Mouse (Mus musculus) c-Kit-positive CD71-positive TER-119-negative erythroid progenitor cells, embryonic 14.5 days (primary cell): ENCODE measurements around the gene Hnrnpul1.
A peak's percentile ranks its signal among the peaks of the same experiment; 100 is the strongest.
"Not testable (repeated sequence)": the region's sequence is repeated elsewhere in the genome, so short reads cannot be mapped to it uniquely, and the experiment has no call there.

Experiments
- DNase-seq: peaks from one replicate; pipeline ENCODE4 v3.0.0-alpha.2; 2013; ENCODE audit warnings: low read depth

Gene Hnrnpul1

GRCm38 (mm10) chr7:25780021-25780420, 25.5 kb upstream of the Hnrnpul1 start:
- no peak for DNase-seq

- DNase-seq = no peak
Measured at GRCm38 (mm10) chr7:25768229-25768628, 13.7 kb upstream of the Hnrnpul1 start.

GRCm38 (mm10) chr7:25766108-25766507, 11.6 kb upstream of the Hnrnpul1 start:
- no peak for DNase-seq

- no peak for DNase-seq
Measured at GRCm38 (mm10) chr7:25764221-25764620, 9.7 kb upstream of the Hnrnpul1 start.

GRCm38 (mm10) chr7:25763678-25764077, 9.1 kb upstream of the Hnrnpul1 start:
- no peak for DNase-seq

GRCm38 (mm10) chr7:25761354-25761753, 6.8 kb upstream of the Hnrnpul1 start:
- DNase-seq = no peak

GRCm38 (mm10) chr7:25756011-25756410, 1.5 kb upstream of the Hnrnpul1 start:
- DNase-seq = peak; percentile 70

- DNase-seq = no peak
Measured at GRCm38 (mm10) chr7:25755468-25755833, 894 bp upstream of the Hnrnpul1 start.

GRCm38 (mm10) chr7:25754439-25754737, 169 bp downstream of the Hnrnpul1 start:
- no peak for DNase-seq

- DNase-seq = no peak
Measured at GRCm38 (mm10) chr7:25753643-25754438, 716 bp downstream of the Hnrnpul1 start.

- DNase-seq = no peak
Measured at GRCm38 (mm10) chr7:25753076-25753475, 1.5 kb downstream of the Hnrnpul1 start.

GRCm38 (mm10) chr7:25746844-25747243, 7.7 kb downstream of the Hnrnpul1 start:
- no peak for DNase-seq

- DNase-seq = no peak
Measured at GRCm38 (mm10) chr7:25738277-25738676, 16.3 kb downstream of the Hnrnpul1 start.

- no peak for DNase-seq
Measured at GRCm38 (mm10) chr7:25736920-25737319, 17.6 kb downstream of the Hnrnpul1 start.

- DNase-seq = no peak
Measured at GRCm38 (mm10) chr7:25734991-25735390, 19.6 kb downstream of the Hnrnpul1 start.

- no peak for DNase-seq
Measured at GRCm38 (mm10) chr7:25731294-25732055, 23.1 kb downstream of the Hnrnpul1 start.

GRCm38 (mm10) chr7:25729862-25730261, 24.7 kb downstream of the Hnrnpul1 start:
- DNase-seq = no peak

- no peak for DNase-seq
Measured at GRCm38 (mm10) chr7:25729396-25729795, 25.2 kb downstream of the Hnrnpul1 start.

- no peak for DNase-seq
Measured at GRCm38 (mm10) chr7:25727800-25728199, 26.8 kb downstream of the Hnrnpul1 start.

- no peak for DNase-seq
Measured at GRCm38 (mm10) chr7:25725886-25726285, 28.7 kb downstream of the Hnrnpul1 start.

- DNase-seq = not testable (repeated sequence)
Measured at GRCm38 (mm10) chr7:25721776-25722175, 32.8 kb downstream of the Hnrnpul1 start.

GRCm38 (mm10) chr7:25720760-25721159, 33.8 kb downstream of the Hnrnpul1 start:
- no peak for DNase-seq

- DNase-seq = peak; percentile 60
Measured at GRCm38 (mm10) chr7:25719761-25720610, 34.6 kb downstream of the Hnrnpul1 start.
